Mouse (Mus musculus): ENCODE data around the gene Evpl.

Gene Evpl

DNA sequence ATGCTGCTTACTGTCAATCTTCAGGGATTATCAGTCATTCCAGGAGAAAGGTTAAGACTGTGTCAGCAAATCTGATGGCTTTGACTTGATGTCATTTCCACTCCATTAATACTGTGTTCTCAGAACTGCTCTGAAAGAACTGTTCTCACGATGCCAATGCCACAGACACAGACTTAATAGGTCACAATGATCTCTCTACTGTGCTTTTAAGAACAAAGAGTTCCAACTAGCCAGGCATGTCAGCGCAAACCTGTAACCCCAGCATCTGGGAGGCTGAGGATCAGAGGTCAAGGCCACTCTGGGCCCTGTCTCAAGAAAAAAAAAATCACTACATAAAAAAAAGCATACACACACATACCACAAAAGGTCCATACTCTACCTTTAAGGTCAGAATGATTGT lies 65.9 kb downstream of the Evpl start:
- no peak for DNase-seq (ENCODE audit: low spot score in 2 of 2)

Measured in cerebellum, postnatal 4 days (tissue).